Mouse (Mus musculus) stomach, postnatal 0 days (tissue): Measurements from ENCODE around the gene Trafd1. TPM values are rescaled to one million over a fixed set of nuclear protein-coding genes. Genes with fewer than 3 reads are reported as not detected.

Experiments used
- ATAC-seq: fragments of 200-750 bp; cut with Nextera tagmentation; 2 replicates; pipeline ENCODE4 v1.8.0; 2017; ENCODE audit not compliant: low FRiP score, low TSS enrichment
- DNase-seq: peaks from one replicate; pipeline ENCODE4 v3.0.0-alpha.2; 2016; ENCODE audit warnings: low spot score
- H3K27ac ChIP-seq: fragments of 300-500 bp; sonication (generic); replicated peaks from 2 replicates; pipeline ENCODE4 v1.5.1; 2014; ENCODE audit warnings: mild to moderate bottlenecking, control low read depth
- H3K27me3 ChIP-seq: fragments of 300-500 bp; sonication (generic); 2 replicates; pipeline ENCODE4 v1.6.1; 2014; ENCODE audit warnings: low read length; ENCODE audit not compliant: control insufficient read depth, insufficient read depth
- H3K36me3 ChIP-seq: fragments of 300-500 bp; sonication (generic); 2 replicates; pipeline ENCODE4 v1.6.1; 2014; ENCODE audit warnings: low read length, mixed read lengths; ENCODE audit not compliant: control insufficient read depth, insufficient read depth
- H3K4me1 ChIP-seq: fragments of 300-500 bp; sonication (generic); replicated peaks from 2 replicates; pipeline ENCODE4 v1.6.1; 2014; ENCODE audit warnings: antibody characterized with exemption; ENCODE audit not compliant: control insufficient read depth, insufficient read depth
- H3K4me2 ChIP-seq: fragments of 300-500 bp; sonication (generic); replicated peaks from 2 replicates; pipeline ENCODE4 v1.6.1; 2014; ENCODE audit warnings: low read depth, mild to moderate bottlenecking, control low read depth, moderate library complexity
- H3K4me3 ChIP-seq: fragments of 300-500 bp; sonication (generic); 2 replicates; pipeline ENCODE4 v1.5.1; 2014; ENCODE audit warnings: low read depth, low read length, control low read depth
- H3K9ac ChIP-seq: fragments of 300-500 bp; sonication (generic); 2 replicates; pipeline ENCODE4 v1.6.1; 2014; ENCODE audit warnings: mild to moderate bottlenecking, low read length, control low read depth, mixed read lengths
- H3K9me3 ChIP-seq: fragments of 300-500 bp; sonication (generic); 2 replicates; pipeline ENCODE4 v1.6.1; 2016; ENCODE audit warnings: low read length; ENCODE audit not compliant: control insufficient read depth
- CTCF ChIP-seq: IDR thresholded peaks from 2 replicates; pipeline ENCODE4 v1.5.1; 2016; ENCODE audit warnings: antibody characterized with exemption, low read depth, mild to moderate bottlenecking, moderate library complexity
- EP300 ChIP-seq: optimal IDR thresholded peaks from 2 replicates; pipeline ENCODE3; 2016; ENCODE audit warnings: antibody characterized with exemption
- WGBS: fragments of 180-500 bp; shearing (Covaris S2); extraction: QIAGEN DNeasy Blood & Tissue Kit; methylation state at CpG from one replicate; pipeline ENCODE4 v1.1.7; 2014; 5-methylcytosine and 5-hydroxymethylcytosine counted together
- polyA plus RNA-seq: library from polyadenylated mRNA; unstranded; fragments of >200 nt; fragmentation: Nextera tagmentation; extraction: Ambion mirVana; gene quantifications from 2 replicates; pipeline ENCODE4 v1.2.1, GENCODE M21; 2015

The Trafd1 gene
- polyA plus RNA-seq, 1 experiment from 2014 or later = 57.2 TPM

DNA sequence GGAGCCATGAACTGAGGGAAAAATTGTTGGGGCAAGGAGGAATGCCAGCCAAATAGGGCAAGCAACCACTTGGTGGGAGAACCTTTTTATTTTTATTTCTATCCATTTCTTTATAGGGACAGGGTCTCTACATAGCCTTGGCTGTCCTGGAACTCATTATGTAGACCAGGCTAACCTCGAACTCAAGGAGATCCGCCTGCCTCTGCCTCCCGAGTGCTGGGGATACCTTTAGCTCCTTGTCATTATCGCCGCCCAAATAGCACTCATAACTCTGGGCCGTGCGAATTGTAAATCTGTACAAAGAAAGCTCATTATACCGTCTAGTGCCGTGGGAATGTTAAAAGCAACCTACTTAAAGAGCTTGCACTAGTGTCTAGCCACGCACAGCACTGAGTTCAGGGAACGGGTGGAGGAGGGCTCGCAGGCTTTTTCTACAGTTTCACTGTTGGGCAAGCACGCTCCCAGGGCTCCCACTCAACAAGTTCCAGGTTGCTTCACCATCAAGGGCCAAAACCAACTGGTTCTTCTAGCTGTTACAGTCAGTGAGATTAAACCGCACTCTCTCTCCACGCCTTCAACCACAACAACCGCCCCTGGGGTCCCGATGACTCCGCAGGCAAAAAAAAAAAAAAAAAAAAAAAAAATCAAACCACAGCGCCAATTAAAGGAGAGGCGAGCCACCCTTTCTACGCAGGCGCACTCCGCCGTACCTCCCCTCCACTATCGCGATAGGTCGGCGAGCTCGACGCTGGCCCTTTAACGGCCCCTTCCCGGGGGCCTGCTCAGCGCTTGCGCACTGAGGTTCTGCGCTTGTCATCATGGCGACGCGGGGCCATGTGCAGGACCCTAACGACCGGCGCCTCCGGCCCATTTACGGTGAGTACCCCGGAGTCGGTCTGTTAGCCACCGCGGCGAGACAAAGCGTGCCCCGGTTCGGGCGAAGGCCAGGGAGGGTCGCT lies 12.0 kb upstream of the Trafd1 start, which contains the start of gene Naa25:
TSS of gene Naa25 (plus strand) at position 750 of the 959 bp plus-strand sequence.
- H3K27me3 ChIP-seq = no peaks in the 10 kb centered on the region
- peak; percentile 97 for TF ChIP-seq EP300
- TF ChIP-seq CTCF = no peak
- H3K36me3 ChIP-seq = 0 out of 2 replicates have a peak, but pooled peaks cover 3% of the 10 kb centered on the region
- DNase-seq = peak; percentile 96
- 7% methylated on average over 53 of the region's 53 CpGs for WGBS
- H3K9me3 ChIP-seq = no peaks in the 10 kb centered on the region
- peak within 1 kb of the TSS; percentile 93 for H3K27ac ChIP-seq
- peak; percentile 89 for ATAC-seq
- peak within 1 kb of the TSS; percentile 91 for H3K4me3 ChIP-seq
- H3K9ac ChIP-seq = peak within 1 kb of the TSS; percentile 87
- H3K4me2 ChIP-seq = peak within 1 kb of the TSS; percentile 98
- H3K4me1 ChIP-seq = peaks cover 8% of the 10 kb centered on the region; the same call in 1 of the 2 replicates

GRCm38 (mm10) chr5:121395621-121396020 lies 10.2 kb upstream of the Trafd1 start:
- Histone ChIP-seq H3K4me1 (peaks cover 8% of the 10 kb centered on the region; the same call in 1 of the 2 replicates), H3K4me2 (no peak overlapping the region), H3K27ac (peak overlapping the region; percentile 83), H3K4me3 (no peak overlapping the region), H3K9me3 (no peaks in the 10 kb centered on the region), H3K36me3 (no peaks in the 10 kb centered on the region), H3K27me3 (no peaks in the 10 kb centered on the region), H3K9ac (no peak overlapping the region; the same call in 1 of the 2 replicates)
- 51% methylated on average over 5 of the region's 5 CpGs for WGBS
- DNase-seq = peak; percentile 69
- peak; percentile 68 for ATAC-seq
- TF ChIP-seq EP300 (no peak), CTCF (no peak)

- H3K27me3 ChIP-seq = no peaks in the 10 kb centered on the region
- H3K36me3 ChIP-seq = no peaks in the 10 kb centered on the region
- peaks cover 3% of the 10 kb centered on the region; the same call in 1 of the 2 replicates for H3K4me1 ChIP-seq
- H3K4me3 ChIP-seq = no peak overlapping the region
- H3K4me2 ChIP-seq = no peak overlapping the region
- peak overlapping the region; percentile 78 for H3K27ac ChIP-seq
- no peak overlapping the region for H3K9ac ChIP-seq
- DNase-seq = peak; percentile 29
- 69% methylated on average over 3 of the region's 3 CpGs for WGBS
- TF ChIP-seq EP300 (no peak), CTCF (no peak)
- peak; percentile 60 for ATAC-seq
- no peaks in the 10 kb centered on the region for H3K9me3 ChIP-seq
These were observed 8.0 kb upstream of the Trafd1 start for GRCm38 (mm10) chr5:121393402-121393801.

- Histone ChIP-seq H3K9me3 (no peaks in the 10 kb centered on the region), H3K4me2 (no peak overlapping the region), H3K27ac (peak overlapping the region; percentile 71; the same call in 1 of the 2 replicates), H3K36me3 (no peaks in the 10 kb centered on the region), H3K4me3 (no peak overlapping the region), H3K4me1 (peaks cover 3% of the 10 kb centered on the region; the same call in 1 of the 2 replicates), H3K9ac (no peak overlapping the region), H3K27me3 (no peaks in the 10 kb centered on the region)
- no peak for TF ChIP-seq EP300
- peak; percentile 79 for TF ChIP-seq CTCF
- 53% methylated on average over 16 of the region's 16 CpGs for WGBS
- DNase-seq (no peak), ATAC-seq (no peak)
These were observed 7.4 kb upstream of the Trafd1 start for GRCm38 (mm10) chr5:121392667-121393380.

- no peaks in the 10 kb centered on the region for H3K36me3 ChIP-seq
- H3K4me2 ChIP-seq = no peak overlapping the region
- H3K9ac ChIP-seq = no peak overlapping the region
- H3K9me3 ChIP-seq = no peaks in the 10 kb centered on the region
- TF ChIP-seq CTCF (no peak), EP300 (no peak)
- H3K4me1 ChIP-seq = no peaks in the 10 kb centered on the region
- no peak overlapping the region for H3K4me3 ChIP-seq
- ATAC-seq (no peak), DNase-seq (no peak)
- H3K27ac ChIP-seq = 0 out of 2 replicates have a peak overlapping the region, but pooled peaks have one; percentile 13
- H3K27me3 ChIP-seq = no peaks in the 10 kb centered on the region
These were observed 4.3 kb upstream of the Trafd1 start for GRCm38 (mm10) chr5:121389691-121390090.
